Comparison of ENCODE assay signal across 28 mouse cellular contexts in the genomic region with DNA sequence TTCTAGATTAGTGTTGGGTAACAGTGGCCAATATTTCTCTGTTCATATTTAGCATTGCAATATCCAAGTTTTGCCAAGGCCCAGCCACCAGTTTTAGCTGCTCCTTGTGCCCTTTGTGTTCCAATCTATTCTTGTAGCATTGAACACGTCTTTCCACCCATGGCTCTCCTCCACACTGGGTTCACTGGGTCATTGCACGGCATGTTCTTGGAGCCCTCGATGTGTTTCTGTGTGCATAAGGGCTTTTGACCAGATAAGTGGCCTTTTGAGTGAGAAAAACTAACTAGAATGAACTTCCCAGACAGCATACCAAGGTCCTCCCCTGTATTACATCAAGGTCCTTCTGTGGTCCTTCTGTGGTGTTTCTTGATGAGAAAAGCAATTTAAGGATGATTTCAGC.
A peak's percentile ranks its signal among the peaks of the same experiment; 100 is the strongest.
DNase-seq lines count a peak whose midpoint lies in the region; ATAC-seq and TF ChIP-seq lines count a peak whose summit lies in the region.
"Had no signal": no experiment of that assay in that cellular context is flagged by ENCODE, and none has a peak within 500 bp of the region (broad histone marks: within the 10 kb centered on the region; RNA-seq: fewer than 3 reads in every experiment).

No protein-coding gene starts in this region.

- H3K4me2 ChIP-seq in liver, postnatal 0 days (ENCODE audit: low read depth, low read length), result no peak overlapping the region
- H3K4me2 ChIP-seq: embryonic facial prominence, embryonic 13.5 days; heart, embryonic 12.5 days; heart, embryonic 15.5 days; hindbrain, embryonic 12.5 days; hindbrain, embryonic 15.5 days had no signal

- H3K4me3 ChIP-seq in liver, adult 2 months (ENCODE audit: insufficient read depth, low read depth, low read length), result no peak overlapping the region
- no peak overlapping the region for H3K4me3 ChIP-seq in liver, postnatal 0 days (ENCODE audit: low read depth, low read length)
- no peak overlapping the region for H3K4me3 ChIP-seq in forebrain, embryonic 10.5 days
- H3K4me3 ChIP-seq: embryonic facial prominence, embryonic 10.5 days; embryonic facial prominence, embryonic 13.5 days; erythroblast, embryonic 14.5 days; heart, adult 2 months; heart, embryonic 12.5 days; heart, embryonic 15.5 days; hindbrain, embryonic 12.5 days; hindbrain, embryonic 15.5 days had no signal

- no peaks in the 10 kb centered on the region for H3K4me1 ChIP-seq in liver, adult 2 months (ENCODE audit: control insufficient read depth, insufficient read depth, low read length)
- H3K4me1 ChIP-seq in liver, postnatal 0 days (ENCODE audit: insufficient read depth), result no peaks in the 10 kb centered on the region
- peaks cover 5% of the 10 kb centered on the region; the same call in 1 of the 2 replicates for H3K4me1 ChIP-seq in forebrain, embryonic 10.5 days
- H3K4me1 ChIP-seq: embryonic facial prominence, embryonic 10.5 days; embryonic facial prominence, embryonic 13.5 days; heart, embryonic 12.5 days; heart, embryonic 15.5 days; hindbrain, embryonic 12.5 days; hindbrain, embryonic 15.5 days had no signal

- TF ChIP-seq EP300 in liver, postnatal 0 days (IDR thresholded peaks at IDR 0.05; ENCODE audit: low read depth), result no peak

- TF ChIP-seq CTCF in liver, adult 2 months (IDR thresholded peaks at IDR 0.05; ENCODE audit: low read depth, low read length), result no peak
- TF ChIP-seq CTCF in liver, postnatal 0 days (IDR thresholded peaks at IDR 0.05; ENCODE audit: low read depth), result no peak

- no peak for TF ChIP-seq POLR2A in liver, adult 2 months (IDR thresholded peaks at IDR 0.05; ENCODE audit: extremely low read depth, insufficient read depth, low read length)

- no peaks in the 10 kb centered on the region for H3K79me2 ChIP-seq in liver, adult 2 months (ENCODE audit: control insufficient read depth, insufficient read depth, low read length)

- 21% methylated on average over 3 of the region's 3 CpGs for WGBS in liver, adult 2 months
- WGBS in liver, postnatal 0 days (ENCODE audit: insufficient replicate concordance), result 53% methylated on average over 3 of the region's 3 CpGs
- WGBS in forebrain, embryonic 10.5 days, result 90% methylated on average over 3 of the region's 3 CpGs

- peak; percentile 12 for DNase-seq in adrenal gland, postnatal 14 days
- no peak for DNase-seq in adrenal gland, postnatal 10 days
- DNase-seq in liver, adult 2 months (ENCODE audit: extremely low read depth, low read depth, low spot score), result peak; percentile 62
- no peak for DNase-seq in liver, postnatal 0 days
- peak; percentile 10 for DNase-seq in lung, postnatal 10 days
- DNase-seq in lung, postnatal 36 days, result peak; percentile 62
- DNase-seq in forebrain, embryonic 10.5 days (ENCODE audit: extremely low spot score, low spot score), result no peak
- DNase-seq in ovary, postnatal 10 days (ENCODE audit: low spot score), result no peak
- DNase-seq: adrenal gland, adult 8-10 months; cerebellum, adult 11 months; cerebellum, adult 2 months; cerebellum, postnatal 10 days; cerebellum, postnatal 36 days; embryo, embryonic 11 days; forebrain, postnatal 0 days; gastrocnemius, postnatal 25 days; heart, postnatal 10 days; heart, postnatal 4 days had no signal

- no peak overlapping the region for H3K27ac ChIP-seq in liver, adult 2 months (replicated peaks; ENCODE audit: insufficient read depth, low read depth, low read length)
- H3K27ac ChIP-seq in liver, postnatal 0 days (ENCODE audit: low read depth), result no peak overlapping the region
- H3K27ac ChIP-seq in forebrain, embryonic 10.5 days, result no peak overlapping the region
- H3K27ac ChIP-seq: embryonic facial prominence, embryonic 10.5 days; embryonic facial prominence, embryonic 13.5 days; heart, adult 2 months; heart, embryonic 15.5 days; hindbrain, embryonic 12.5 days; hindbrain, embryonic 15.5 days had no signal

- no peaks in the 10 kb centered on the region for H3K9me3 ChIP-seq in liver, postnatal 0 days (ENCODE audit: low read length)
- H3K9me3 ChIP-seq in forebrain, embryonic 10.5 days, result no peaks in the 10 kb centered on the region
- H3K9me3 ChIP-seq: embryonic facial prominence, embryonic 10.5 days; embryonic facial prominence, embryonic 13.5 days; heart, embryonic 12.5 days; heart, embryonic 15.5 days; hindbrain, embryonic 12.5 days; hindbrain, embryonic 15.5 days had no signal

- no peak for ATAC-seq in liver, postnatal 0 days
- ATAC-seq: activated CD4-positive, CD25-positive, alpha-beta regulatory T cell, adult 4 months; forebrain, embryonic 14.5 days; forebrain, postnatal 0 days had no signal

- no peak overlapping the region for H3K9ac ChIP-seq in liver, adult 2 months (ENCODE audit: low read depth, low read length)
- H3K9ac ChIP-seq in liver, postnatal 0 days (replicated peaks), result no peak overlapping the region
- H3K9ac ChIP-seq: embryonic facial prominence, embryonic 13.5 days; forebrain, postnatal 0 days; heart, embryonic 12.5 days; heart, embryonic 15.5 days; hindbrain, embryonic 12.5 days; hindbrain, embryonic 15.5 days had no signal

- no peaks in the 10 kb centered on the region for H3K36me3 ChIP-seq in liver, adult 2 months (ENCODE audit: control insufficient read depth, insufficient read depth, low read length)
- no peaks in the 10 kb centered on the region for H3K36me3 ChIP-seq in liver, postnatal 0 days (replicated peaks; ENCODE audit: insufficient read depth, low read length)
- H3K36me3 ChIP-seq in forebrain, embryonic 10.5 days (replicated peaks), result no peaks in the 10 kb centered on the region
- H3K36me3 ChIP-seq: embryonic facial prominence, embryonic 10.5 days; embryonic facial prominence, embryonic 13.5 days; heart, embryonic 12.5 days; heart, embryonic 15.5 days; hindbrain, embryonic 12.5 days; hindbrain, embryonic 15.5 days had no signal

- H3K27me3 ChIP-seq in liver, adult 2 months (ENCODE audit: control insufficient read depth, insufficient read depth, low read length), result no peaks in the 10 kb centered on the region
- H3K27me3 ChIP-seq in liver, postnatal 0 days (ENCODE audit: insufficient read depth, low read length), result no peaks in the 10 kb centered on the region
- H3K27me3 ChIP-seq in forebrain, embryonic 10.5 days (ENCODE audit: poor library complexity, severe bottlenecking), result no peaks in the 10 kb centered on the region
- H3K27me3 ChIP-seq: embryonic facial prominence, embryonic 13.5 days; heart, embryonic 12.5 days; heart, embryonic 15.5 days; hindbrain, embryonic 12.5 days; hindbrain, embryonic 15.5 days had no signal

Comparison
In these comparisons a context has a peak if more than half of its experiments do, and no peak if none do; other contexts are left out.
1. DNase-seq: peak in adrenal gland, postnatal 14 days (single experiment), liver, adult 2 months (single experiment), lung, postnatal 10 days (single experiment) and lung, postnatal 36 days (single experiment); none in adrenal gland, postnatal 10 days (single experiment), liver, postnatal 0 days (single experiment), forebrain, embryonic 10.5 days (single experiment) and ovary, postnatal 10 days (single experiment).